Mouse (Mus musculus) kidney, adult 2 months (tissue): ENCODE measurements around the gene Ccdc85b. TPM values are rescaled to one million over a fixed set of nuclear protein-coding genes. Genes with fewer than 3 reads are reported as not detected.

Experiments
- DNase-seq: peaks from one replicate; pipeline ENCODE4 v3.0.0; 2021
- H3K27ac ChIP-seq: fragments of 200-500 bp; 2 replicates; pipeline ENCODE4 v1.5.1; 2012; ENCODE audit warnings: low read depth, low read length, control low read depth, inconsistent platforms; ENCODE audit not compliant: insufficient read depth
- H3K27me3 ChIP-seq: fragments of 200-500 bp; replicated peaks from 2 replicates; pipeline ENCODE4 v1.6.1; 2012; ENCODE audit warnings: mild to moderate bottlenecking, moderate library complexity, low read length, inconsistent platforms; ENCODE audit not compliant: control insufficient read depth, insufficient read depth
- H3K36me3 ChIP-seq: fragments of 200-500 bp; 2 replicates; pipeline ENCODE4 v1.6.1; 2012; ENCODE audit warnings: mild to moderate bottlenecking, moderate library complexity, low read length, inconsistent platforms; ENCODE audit not compliant: control insufficient read depth, insufficient read depth
- H3K4me1 ChIP-seq: fragments of 200-500 bp; 2 replicates; pipeline ENCODE4 v1.6.1; 2011; ENCODE audit warnings: low read length; ENCODE audit not compliant: control insufficient read depth, insufficient read depth
- H3K4me3 ChIP-seq: fragments of 200-500 bp; 2 replicates; pipeline ENCODE4 v1.5.1; 2011; ENCODE audit warnings: mild to moderate bottlenecking, low read depth, low read length, control low read depth; ENCODE audit not compliant: insufficient read depth
- CTCF ChIP-seq: fragments of 200-500 bp; conservative IDR thresholded peaks from 2 replicates; pipeline ENCODE4 v1.5.1; 2011; ENCODE audit warnings: low read depth, mild to moderate bottlenecking, control low read depth, low read length, moderate library complexity, mixed read lengths; ENCODE audit not compliant: insufficient read depth, insufficient read length
- POLR2A ChIP-seq: fragments of 200-500 bp; IDR thresholded peaks from one replicate; pipeline ENCODE4 v1.6.1; 2011; ENCODE audit warnings: low read depth, low read length, control low read depth
- whole genome bisulfite sequencing: fragments of 180-500 bp; shearing (Covaris S2); methylation state at CpG from one replicate; pipeline ENCODE4 v1.1.7; 2018; 5-methylcytosine and 5-hydroxymethylcytosine counted together
- polyA plus RNA-seq: library from polyadenylated mRNA; depleted of rRNA; stranded (reverse); fragments of >200 nt; gene quantifications from 2 replicates; pipeline ENCODE4 v1.2.3, GENCODE M21; 2012

The Ccdc85b gene
- polyA plus RNA-seq, 1 experiment, result 5.0 TPM

- WGBS, result 74% methylated on average over 4 of the region's 4 CpGs
- H3K27me3 ChIP-seq, result no peaks in the 10 kb centered on the region
- TF ChIP-seq POLR2A (no peak), CTCF (no peak)
- H3K4me1 ChIP-seq, result peaks cover 20% of the 10 kb centered on the region
- H3K4me3 ChIP-seq, result no peak overlapping the region
- no peak for DNase-seq
- no peak overlapping the region for H3K27ac ChIP-seq
- H3K36me3 ChIP-seq, result no peaks in the 10 kb centered on the region; the same call in 1 of the 2 replicates
Observed at GRCm38 (mm10) chr19:5429219-5429618, 28.5 kb downstream of the Ccdc85b start.

DNA sequence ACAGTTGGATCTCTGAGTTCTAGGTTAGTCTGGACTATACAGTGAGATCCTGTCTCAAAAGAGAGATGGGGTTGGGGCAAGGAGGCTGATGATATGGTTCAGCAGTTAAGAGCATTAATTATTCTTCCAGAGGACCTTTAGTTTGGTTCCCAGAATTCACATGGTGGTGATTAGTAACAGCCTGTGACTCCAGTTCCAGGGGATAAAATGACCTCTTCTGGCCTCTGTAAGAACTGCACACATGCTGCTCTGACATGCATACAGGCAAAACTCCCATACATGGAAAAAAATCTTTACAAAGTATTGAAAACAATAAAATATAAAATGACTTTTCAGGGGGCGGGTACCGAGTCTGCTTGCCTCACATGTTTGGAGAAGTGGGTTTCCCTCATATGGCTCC is 29.6 kb downstream of the Ccdc85b start:
- WGBS, result 62% methylated on average over 2 of the region's 2 CpGs
- Histone ChIP-seq H3K4me1 (peaks cover 18% of the 10 kb centered on the region), H3K27ac (no peak overlapping the region), H3K27me3 (no peaks in the 10 kb centered on the region), H3K36me3 (no peaks in the 10 kb centered on the region; the same call in 1 of the 2 replicates), H3K4me3 (no peak overlapping the region)
- no peak for TF ChIP-seq POLR2A
- peak; percentile 35 for TF ChIP-seq CTCF
- DNase-seq, result peak; percentile 79

DNA sequence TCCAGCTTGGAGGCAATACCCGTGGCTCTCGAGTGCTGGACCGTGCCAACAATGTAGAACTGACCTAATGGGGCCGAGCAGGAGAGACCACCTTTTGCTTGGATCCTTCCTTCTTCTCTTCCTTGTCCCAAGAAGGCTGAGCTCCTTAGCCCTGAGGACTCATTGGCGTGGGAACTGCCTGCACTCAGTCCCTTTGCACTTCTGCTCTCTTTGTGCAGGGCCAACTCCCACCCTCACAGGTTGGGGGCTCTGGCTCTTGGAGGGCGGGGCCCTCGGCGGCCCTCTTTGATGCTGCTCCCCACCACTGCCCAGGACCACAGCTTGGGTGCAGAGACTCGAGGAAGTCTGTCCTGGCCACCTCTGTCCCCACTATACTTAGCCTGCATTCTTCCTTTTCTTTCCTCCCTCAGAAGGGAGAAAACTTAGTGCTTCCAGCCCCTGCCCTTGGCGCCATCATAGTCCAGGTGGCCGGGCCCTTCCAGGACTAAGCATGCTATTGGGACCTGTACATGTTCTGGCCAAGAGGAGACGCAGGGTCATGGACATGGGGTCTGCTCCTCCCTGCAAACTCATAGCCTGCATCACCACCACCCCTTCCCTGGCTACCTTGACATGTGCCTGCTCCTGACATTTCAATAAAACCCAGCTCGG is 30.9 kb downstream of the Ccdc85b start:
- H3K4me3 ChIP-seq, result no peak overlapping the region
- H3K27ac ChIP-seq, result no peak overlapping the region
- no peaks in the 10 kb centered on the region for H3K27me3 ChIP-seq
- no peaks in the 10 kb centered on the region; the same call in 1 of the 2 replicates for H3K36me3 ChIP-seq
- no peak for TF ChIP-seq POLR2A
- TF ChIP-seq CTCF, result no peak
- peaks cover 20% of the 10 kb centered on the region for H3K4me1 ChIP-seq
- no peak for DNase-seq
- 79% methylated on average over 13 of the region's 13 CpGs for WGBS

DNA sequence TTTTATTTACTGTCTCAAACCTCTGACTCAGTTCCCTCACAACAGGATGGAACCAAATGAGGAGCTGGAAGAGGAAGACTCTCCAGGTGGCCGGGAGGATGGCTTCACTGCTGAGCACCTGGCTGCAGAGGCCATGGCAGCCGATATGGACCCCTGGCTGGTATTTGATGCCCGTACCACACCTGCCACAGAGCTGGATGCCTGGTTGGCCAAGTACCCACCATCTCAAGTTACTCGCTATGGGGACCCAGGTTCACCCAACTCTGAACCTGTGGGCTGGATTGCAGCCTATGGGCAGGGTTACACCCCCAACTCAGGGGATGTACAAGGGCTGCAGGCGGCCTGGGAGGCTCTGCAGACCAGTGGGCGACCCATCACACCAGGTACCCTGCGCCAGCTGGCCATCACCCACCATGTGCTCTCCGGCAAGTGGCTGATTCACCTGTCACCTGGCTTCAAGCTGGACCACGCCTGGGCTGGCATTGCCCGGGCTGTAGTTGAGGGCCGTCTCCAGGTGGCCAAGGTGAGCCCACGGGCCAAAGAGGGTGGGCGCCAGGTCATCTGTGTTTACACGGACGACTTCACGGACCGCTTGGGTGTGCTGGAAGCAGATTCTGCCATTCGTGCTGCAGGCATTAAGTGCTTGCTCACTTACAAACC is 31.7 kb downstream of the Ccdc85b start:
- peak overlapping the region; percentile 85 for H3K27ac ChIP-seq
- H3K36me3 ChIP-seq, result no peaks in the 10 kb centered on the region; the same call in 1 of the 2 replicates
- peaks cover 20% of the 10 kb centered on the region for H3K4me1 ChIP-seq
- no peak for DNase-seq
- TF ChIP-seq CTCF (no peak), POLR2A (no peak)
- H3K4me3 ChIP-seq, result peak overlapping the region; percentile 89
- H3K27me3 ChIP-seq, result no peaks in the 10 kb centered on the region
- 62% methylated on average over 18 of the region's 18 CpGs for WGBS

DNA sequence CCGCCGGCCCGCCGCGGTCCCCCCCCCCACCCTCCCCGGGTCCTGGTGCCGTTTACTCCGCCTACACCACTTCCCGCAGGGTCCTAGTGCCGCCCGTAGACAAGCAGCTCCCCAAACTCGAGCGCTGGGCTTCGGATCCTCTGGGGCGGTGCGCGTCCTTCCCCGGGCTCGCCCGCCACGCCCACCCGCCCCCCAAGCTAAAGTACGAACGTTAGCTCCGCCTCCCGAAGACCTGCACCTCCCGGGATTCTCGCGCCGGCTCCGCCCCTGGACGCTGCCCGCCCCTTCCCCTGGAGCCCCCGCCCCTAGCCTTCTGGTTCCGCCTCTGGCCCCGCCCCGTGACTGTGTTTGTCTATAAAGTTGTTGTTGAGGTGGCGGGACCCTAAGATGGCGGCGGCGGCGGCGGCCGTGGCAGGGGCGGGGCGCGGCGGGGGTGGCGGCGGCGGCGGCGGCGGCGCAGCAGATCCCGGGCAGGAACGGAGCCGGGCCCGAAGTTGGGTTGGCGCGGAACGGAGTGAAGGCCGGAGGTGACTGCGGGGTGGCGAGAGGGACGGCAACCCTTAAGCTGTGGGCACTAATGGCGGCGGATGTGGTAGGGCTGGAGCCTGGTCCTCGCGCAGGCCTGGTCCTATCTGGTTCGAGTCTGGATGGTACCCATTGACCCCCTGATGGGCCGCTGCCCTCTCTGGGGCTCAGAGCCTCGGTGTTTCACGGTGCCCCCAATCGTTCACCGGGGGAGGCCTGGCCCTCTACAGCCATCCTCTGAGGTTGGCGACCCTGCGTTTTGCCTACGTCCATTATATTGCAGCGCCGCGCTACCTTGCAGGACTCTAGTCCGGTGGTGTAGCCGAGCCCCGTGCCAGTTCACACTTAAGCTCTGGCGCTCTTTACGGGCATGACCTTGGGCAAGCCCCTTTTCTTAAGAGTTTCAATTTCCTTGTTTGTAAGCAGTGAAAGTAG is 32.6 kb downstream of the Ccdc85b start, which contains the start of the genes Drap1 and AI837181:
Gene Drap1 (minus strand): TSS at position 198 of the 960 bp plus-strand sequence.
Gene AI837181 (plus strand): TSS at position 363 of the 960 bp plus-strand sequence.
- Histone ChIP-seq H3K27me3 (no peaks in the 10 kb centered on the region), H3K4me3 (peak within 1 kb of the TSS; percentile 96), H3K36me3 (no peaks in the 10 kb centered on the region; the same call in 1 of the 2 replicates), H3K4me1 (peaks cover 20% of the 10 kb centered on the region), H3K27ac (peak within 1 kb of the TSS; percentile 89)
- TF ChIP-seq CTCF, result no peak
- TF ChIP-seq POLR2A, result peak; percentile 8
- peak; percentile 97 for DNase-seq
- WGBS, result under 1% methylated on average over 87 of the region's 87 CpGs

DNA sequence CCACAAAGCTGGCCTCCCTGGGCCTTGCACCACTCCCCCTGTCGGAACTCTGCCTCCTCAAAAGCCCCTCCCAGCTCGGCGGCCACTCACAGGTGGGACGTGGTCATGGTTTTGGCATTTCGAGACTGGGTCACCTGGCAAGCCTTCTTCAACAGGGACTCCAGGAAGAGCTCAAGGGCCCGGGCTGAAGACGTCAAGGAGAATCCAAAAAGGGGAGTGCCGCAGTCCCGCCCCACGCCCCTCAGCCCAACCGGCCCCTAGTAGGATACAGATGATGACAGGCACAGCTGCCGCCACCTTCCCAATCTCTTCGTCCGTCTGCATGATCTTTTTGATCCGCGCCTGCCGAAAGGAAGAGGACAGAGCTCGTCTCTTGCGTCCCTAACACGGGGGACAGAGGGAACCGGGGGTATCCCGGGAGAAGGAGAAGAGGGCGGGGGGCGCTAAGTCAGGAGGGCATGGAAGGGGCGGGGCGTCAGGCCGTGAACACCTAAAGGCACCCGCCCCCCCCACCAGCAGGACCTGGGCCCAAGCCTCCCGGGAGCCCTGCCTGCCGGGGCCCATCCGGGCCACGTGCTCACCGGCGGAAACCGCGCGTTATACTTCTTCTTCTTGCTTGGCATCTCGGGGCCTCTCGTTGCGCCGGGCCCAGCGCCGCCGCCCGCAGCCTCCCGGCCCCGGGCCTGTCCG is 33.5 kb downstream of the Ccdc85b start:
- TF ChIP-seq POLR2A, result no peak
- 0 out of 2 replicates have a peak, but pooled peaks have one; percentile 16 for TF ChIP-seq CTCF
- no peaks in the 10 kb centered on the region; the same call in 1 of the 2 replicates for H3K36me3 ChIP-seq
- WGBS, result 2% methylated on average over 48 of the region's 48 CpGs

More for the DNA sequence above, 33.5 kb downstream of the Ccdc85b start:
- peaks cover 20% of the 10 kb centered on the region for H3K4me1 ChIP-seq
- H3K4me3 ChIP-seq, result peak overlapping the region; percentile 96
- no peaks in the 10 kb centered on the region for H3K27me3 ChIP-seq
- H3K27ac ChIP-seq, result peak overlapping the region; percentile 89
- DNase-seq, result peak; percentile 68
